Comparison of ENCODE assay signal across 8 mouse cellular contexts in genomic region chr11:4821492-4822445, GRCm38 (mm10). TPM values are rescaled to one million over a fixed set of nuclear protein-coding genes. Genes with fewer than 3 reads are reported as not detected.
DNase-seq lines count a peak whose midpoint lies in the region; ATAC-seq lines count a peak whose summit lies in the region.

No protein-coding gene starts in this region.

- no peak overlapping the region for H3K4me3 ChIP-seq in forebrain, embryonic 15.5 days
- no peak overlapping the region for H3K4me3 ChIP-seq in forebrain, embryonic 12.5 days (replicated peaks)
- H3K4me3 ChIP-seq in neural tube, embryonic 11.5 days (ENCODE audit: low read depth, low read length) = no peak overlapping the region
- H3K4me3 ChIP-seq in neural tube, embryonic 15.5 days (replicated peaks) = no peak overlapping the region

- peak; percentile 51; the same call in 1 of the 2 replicates for ATAC-seq in forebrain, embryonic 15.5 days (replicated peaks)
- ATAC-seq in forebrain, embryonic 12.5 days (ENCODE audit: low FRiP score) = no peak; the same call in 1 of the 2 replicates
- no peak for ATAC-seq in neural tube, embryonic 11.5 days (ENCODE audit: insufficient read depth, low FRiP score, low TSS enrichment)
- ATAC-seq in granulocyte monocyte progenitor cell, adult 5-6 weeks (replicated peaks; ENCODE audit: poor library complexity, severe bottlenecking) = 0 out of 2 replicates have a peak, but pooled peaks have one; percentile 30
- ATAC-seq in neural tube, embryonic 15.5 days (ENCODE audit: low FRiP score) = peak; percentile 73; the same call in 1 of the 2 replicates

- no peak overlapping the region for H3K9ac ChIP-seq in forebrain, embryonic 15.5 days (replicated peaks)
- no peak overlapping the region for H3K9ac ChIP-seq in forebrain, embryonic 12.5 days
- no peak overlapping the region for H3K9ac ChIP-seq in neural tube, embryonic 11.5 days (ENCODE audit: low read length)
- H3K9ac ChIP-seq in neural tube, embryonic 15.5 days (replicated peaks) = no peak overlapping the region

- H3K4me1 ChIP-seq in forebrain, embryonic 15.5 days = 0 out of 2 replicates have a peak, but pooled peaks cover 2% of the 10 kb centered on the region
- 0 out of 2 replicates have a peak, but pooled peaks cover 2% of the 10 kb centered on the region for H3K4me1 ChIP-seq in forebrain, embryonic 12.5 days
- H3K4me1 ChIP-seq in neural tube, embryonic 11.5 days (ENCODE audit: control insufficient read depth, insufficient read depth, low read length) = no peaks in the 10 kb centered on the region
- H3K4me1 ChIP-seq in neural tube, embryonic 15.5 days = peaks cover 6% of the 10 kb centered on the region; the same call in 1 of the 2 replicates

- no peaks in the 10 kb centered on the region for H3K36me3 ChIP-seq in forebrain, embryonic 15.5 days
- no peaks in the 10 kb centered on the region for H3K36me3 ChIP-seq in forebrain, embryonic 12.5 days (replicated peaks)
- no peaks in the 10 kb centered on the region for H3K36me3 ChIP-seq in neural tube, embryonic 11.5 days (ENCODE audit: control insufficient read depth, insufficient read depth, low read length)
- no peaks in the 10 kb centered on the region for H3K36me3 ChIP-seq in neural tube, embryonic 15.5 days

- no peaks in the 10 kb centered on the region for H3K27me3 ChIP-seq in forebrain, embryonic 15.5 days
- no peaks in the 10 kb centered on the region for H3K27me3 ChIP-seq in forebrain, embryonic 12.5 days
- H3K27me3 ChIP-seq in neural tube, embryonic 11.5 days (ENCODE audit: control insufficient read depth, insufficient read depth, low read length) = no peaks in the 10 kb centered on the region
- no peaks in the 10 kb centered on the region for H3K27me3 ChIP-seq in neural tube, embryonic 15.5 days (replicated peaks)

- no peak overlapping the region for H3K27ac ChIP-seq in forebrain, embryonic 15.5 days (replicated peaks)
- H3K27ac ChIP-seq in forebrain, embryonic 12.5 days = no peak overlapping the region
- H3K27ac ChIP-seq in neural tube, embryonic 11.5 days (ENCODE audit: low read depth, low read length) = no peak overlapping the region
- H3K27ac ChIP-seq in neural tube, embryonic 15.5 days (replicated peaks) = no peak overlapping the region

- no peak overlapping the region for H3K4me2 ChIP-seq in forebrain, embryonic 15.5 days (replicated peaks)
- no peak overlapping the region for H3K4me2 ChIP-seq in forebrain, embryonic 12.5 days
- H3K4me2 ChIP-seq in neural tube, embryonic 11.5 days (ENCODE audit: low read depth) = no peak overlapping the region
- H3K4me2 ChIP-seq in neural tube, embryonic 15.5 days = no peak overlapping the region

- peak; percentile 18 for DNase-seq in neural tube, embryonic 11.5 days (ENCODE audit: low spot score)
- DNase-seq in neural tube, embryonic 10.5 days (ENCODE audit: extremely low spot score, low spot score) = no peak
- no peak for DNase-seq in adrenal gland, postnatal 4 days (ENCODE audit: low spot score in 2 of 2)
- no peak for DNase-seq in heart, adult 18-20 months

- no peaks in the 10 kb centered on the region for H3K9me3 ChIP-seq in forebrain, embryonic 15.5 days
- no peaks in the 10 kb centered on the region for H3K9me3 ChIP-seq in forebrain, embryonic 12.5 days
- H3K9me3 ChIP-seq in neural tube, embryonic 11.5 days (ENCODE audit: control insufficient read depth, low read length) = no peaks in the 10 kb centered on the region
- no peaks in the 10 kb centered on the region for H3K9me3 ChIP-seq in neural tube, embryonic 15.5 days (replicated peaks)

- 39% methylated on average over 7 of the region's 7 CpGs for WGBS in forebrain, embryonic 15.5 days
- WGBS in forebrain, embryonic 12.5 days = 45% methylated on average over 7 of the region's 7 CpGs
- WGBS in neural tube, embryonic 11.5 days = 43% methylated on average over 7 of the region's 7 CpGs
- WGBS in neural tube, embryonic 15.5 days = 36% methylated on average over 7 of the region's 7 CpGs

RNA-seq across cellular contexts. Expression of gene Nf2, which starts 27.6 kb away (rescaled TPM):
- polyA plus RNA-seq in forebrain, embryonic 15.5 days (2015; fragmentation: Nextera tagmentation; extraction: Ambion mirVana) = 67.2 and 67.3 TPM in 2 replicates
- polyA plus RNA-seq in forebrain, embryonic 12.5 days (2016; fragmentation: Nextera tagmentation; extraction: Ambion mirVana) = 72.1 and 75.6 TPM in 2 replicates
- polyA plus RNA-seq in neural tube, embryonic 11.5 days (2014; fragmentation: Nextera tagmentation; extraction: Ambion mirVana) = 56.6 and 67.7 TPM in 2 replicates
- total RNA-seq in granulocyte monocyte progenitor cell, adult 5-6 weeks (2014; fragmentation: Nextera tagmentation) = 35.6 and 45.1 TPM in 2 replicates
- total RNA-seq in granulocyte monocyte progenitor cell, adult 5-6 weeks (2017) = 48.0 and 73.3 TPM in 2 replicates
- 61.9 and 62.2 TPM in 2 replicates for polyA plus RNA-seq in neural tube, embryonic 15.5 days (2015; fragmentation: Nextera tagmentation; extraction: Ambion mirVana)
- total RNA-seq in adrenal gland, postnatal 4 days (2021) = 10 to 100 TPM; 85.2 to 90.4 TPM
- total RNA-seq in heart, adult 18-20 months (2021) = 10 to 100 TPM; 70.8 to 76.9 TPM

RNA-seq across cellular contexts. Expression of gene Nipsnap1, which starts 52.0 kb away (rescaled TPM):
- 133 and 140 TPM in 2 replicates for polyA plus RNA-seq in forebrain, embryonic 15.5 days (2015; fragmentation: Nextera tagmentation; extraction: Ambion mirVana)
- 95.5 and 99.9 TPM in 2 replicates for polyA plus RNA-seq in forebrain, embryonic 12.5 days (2016; fragmentation: Nextera tagmentation; extraction: Ambion mirVana)
- polyA plus RNA-seq in neural tube, embryonic 11.5 days (2014; fragmentation: Nextera tagmentation; extraction: Ambion mirVana) = 80.4 and 82.9 TPM in 2 replicates
- total RNA-seq in granulocyte monocyte progenitor cell, adult 5-6 weeks (2014; fragmentation: Nextera tagmentation) = 13.4 and 22.3 TPM in 2 replicates
- total RNA-seq in granulocyte monocyte progenitor cell, adult 5-6 weeks (2017) = 17.5 and 20.0 TPM in 2 replicates
- 121 and 137 TPM in 2 replicates for polyA plus RNA-seq in neural tube, embryonic 15.5 days (2015; fragmentation: Nextera tagmentation; extraction: Ambion mirVana)
- 10 to 100 TPM; 55.8 to 55.9 TPM for total RNA-seq in adrenal gland, postnatal 4 days (2021)
- total RNA-seq in heart, adult 18-20 months (2021) = 1 to 10 TPM in 1 of 2 experiments, under 1 TPM in 1; 0.55 to 2.1 TPM

Comparison
In these comparisons a context has a peak if more than half of its experiments do, and no peak if none do; other contexts are left out.
1. ATAC-seq: peak in forebrain, embryonic 15.5 days (single experiment), granulocyte monocyte progenitor cell, adult 5-6 weeks (single experiment) and neural tube, embryonic 15.5 days (single experiment); none in forebrain, embryonic 12.5 days (single experiment) and neural tube, embryonic 11.5 days (single experiment).